20 mouse cellular contexts compared by ENCODE assay signal in the genomic region with DNA sequence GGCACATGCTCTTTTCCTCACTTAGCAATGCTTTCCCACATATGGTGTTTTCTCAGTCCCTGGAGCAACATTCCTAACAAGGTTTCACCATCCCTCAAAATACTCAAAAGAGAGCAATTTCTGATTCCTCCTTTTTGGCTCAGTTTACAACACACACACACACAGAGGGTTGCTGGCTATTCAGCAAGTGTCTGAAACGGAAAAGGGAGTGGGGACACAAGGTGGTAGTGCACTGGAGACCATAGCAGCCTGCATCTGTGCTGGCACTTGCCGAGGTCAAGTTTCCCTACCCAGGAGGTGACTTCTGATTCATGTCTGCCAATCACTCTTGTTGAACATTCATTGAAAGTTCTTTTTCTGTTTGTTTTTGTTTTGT. TPM values are rescaled to one million over a fixed set of nuclear protein-coding genes. Genes with fewer than 3 reads are reported as not detected.
DNase-seq lines count a peak whose midpoint lies in the region; ATAC-seq lines count a peak whose summit lies in the region.
"Had no signal": no experiment of that assay in that cellular context is flagged by ENCODE, and none has a peak within 500 bp of the region (broad histone marks: within the 10 kb centered on the region; RNA-seq: fewer than 3 reads in every experiment).

No protein-coding gene starts in this region.

- no peak overlapping the region for H3K27ac ChIP-seq in forebrain, embryonic 16.5 days (ENCODE audit: low read length)
- H3K27ac ChIP-seq in forebrain, embryonic 11.5 days (ENCODE audit: low read depth, low read length): no peak overlapping the region
- peak overlapping the region; percentile 34 for H3K27ac ChIP-seq in heart, embryonic 13.5 days (replicated peaks)
- H3K27ac ChIP-seq in brown adipose tissue, adult 24 weeks (replicated peaks; ENCODE audit: low read depth, low read length): peak overlapping the region; percentile 82
- peak overlapping the region; percentile 79 for H3K27ac ChIP-seq in embryonic facial prominence, embryonic 15.5 days (replicated peaks)
- no peak overlapping the region for H3K27ac ChIP-seq in hindbrain, embryonic 14.5 days
- H3K27ac ChIP-seq: forebrain, embryonic 10.5 days; hindbrain, embryonic 15.5 days; midbrain, embryonic 13.5 days; stomach, postnatal 0 days had no signal

- peaks cover 6% of the 10 kb centered on the region; the same call in 1 of the 2 replicates for H3K4me1 ChIP-seq in forebrain, embryonic 16.5 days (replicated peaks; ENCODE audit: control insufficient read depth, insufficient read depth, low read length)
- no peaks in the 10 kb centered on the region for H3K4me1 ChIP-seq in forebrain, embryonic 11.5 days (replicated peaks; ENCODE audit: control insufficient read depth, insufficient read depth, low read length)
- peaks cover 42% of the 10 kb centered on the region for H3K4me1 ChIP-seq in heart, embryonic 13.5 days
- peaks cover 47% of the 10 kb centered on the region for H3K4me1 ChIP-seq in brown adipose tissue, adult 24 weeks (ENCODE audit: control insufficient read depth, insufficient read depth, insufficient read length, low read length)
- H3K4me1 ChIP-seq in embryonic facial prominence, embryonic 15.5 days: peaks cover 33% of the 10 kb centered on the region
- H3K4me1 ChIP-seq in hindbrain, embryonic 14.5 days (replicated peaks; ENCODE audit: control insufficient read depth, insufficient read depth, low read length): no peaks in the 10 kb centered on the region
- H3K4me1 ChIP-seq: hindbrain, embryonic 15.5 days; midbrain, embryonic 13.5 days had no signal

- no peaks in the 10 kb centered on the region for H3K27me3 ChIP-seq in forebrain, embryonic 16.5 days (replicated peaks; ENCODE audit: control insufficient read depth, insufficient read depth, low read length)
- H3K27me3 ChIP-seq in forebrain, embryonic 11.5 days (ENCODE audit: control insufficient read depth, insufficient read depth, low read length): no peaks in the 10 kb centered on the region
- no peaks in the 10 kb centered on the region for H3K27me3 ChIP-seq in heart, embryonic 13.5 days (replicated peaks)
- no peaks in the 10 kb centered on the region for H3K27me3 ChIP-seq in embryonic facial prominence, embryonic 15.5 days
- H3K27me3 ChIP-seq in hindbrain, embryonic 14.5 days (ENCODE audit: control insufficient read depth, insufficient read depth, low read length): no peaks in the 10 kb centered on the region
- H3K27me3 ChIP-seq: hindbrain, embryonic 15.5 days; midbrain, embryonic 13.5 days had no signal

- H3K4me3 ChIP-seq in forebrain, embryonic 16.5 days (replicated peaks; ENCODE audit: low read length): no peak overlapping the region
- H3K4me3 ChIP-seq in forebrain, embryonic 11.5 days (ENCODE audit: low read depth, low read length): no peak overlapping the region
- no peak overlapping the region for H3K4me3 ChIP-seq in heart, embryonic 13.5 days
- H3K4me3 ChIP-seq in brown adipose tissue, adult 24 weeks (ENCODE audit: insufficient read depth, low read depth, low read length): no peak overlapping the region
- H3K4me3 ChIP-seq in embryonic facial prominence, embryonic 15.5 days (replicated peaks): no peak overlapping the region
- H3K4me3 ChIP-seq in hindbrain, embryonic 14.5 days (replicated peaks; ENCODE audit: low read length): no peak overlapping the region
- H3K4me3 ChIP-seq: forebrain, embryonic 10.5 days; hindbrain, embryonic 15.5 days; midbrain, embryonic 13.5 days had no signal

- no peaks in the 10 kb centered on the region for H3K36me3 ChIP-seq in forebrain, embryonic 16.5 days (ENCODE audit: control insufficient read depth, insufficient read depth)
- H3K36me3 ChIP-seq in forebrain, embryonic 11.5 days (ENCODE audit: control insufficient read depth, insufficient read depth, low read length): no peaks in the 10 kb centered on the region
- peaks cover 4% of the 10 kb centered on the region for H3K36me3 ChIP-seq in heart, embryonic 13.5 days
- H3K36me3 ChIP-seq in embryonic facial prominence, embryonic 15.5 days: 0 out of 2 replicates have a peak, but pooled peaks cover 4% of the 10 kb centered on the region
- no peaks in the 10 kb centered on the region for H3K36me3 ChIP-seq in hindbrain, embryonic 14.5 days (replicated peaks; ENCODE audit: control insufficient read depth, insufficient read depth)
- H3K36me3 ChIP-seq: forebrain, embryonic 10.5 days; hindbrain, embryonic 15.5 days; midbrain, embryonic 13.5 days had no signal

- no peaks in the 10 kb centered on the region for H3K9me3 ChIP-seq in forebrain, embryonic 16.5 days (ENCODE audit: control insufficient read depth, low read length)
- H3K9me3 ChIP-seq in forebrain, embryonic 11.5 days (ENCODE audit: control insufficient read depth, low read length): no peaks in the 10 kb centered on the region
- no peaks in the 10 kb centered on the region for H3K9me3 ChIP-seq in heart, embryonic 13.5 days
- no peaks in the 10 kb centered on the region for H3K9me3 ChIP-seq in embryonic facial prominence, embryonic 15.5 days (replicated peaks)
- H3K9me3 ChIP-seq in hindbrain, embryonic 14.5 days (ENCODE audit: control insufficient read depth, low read length): no peaks in the 10 kb centered on the region
- H3K9me3 ChIP-seq: forebrain, embryonic 10.5 days; hindbrain, embryonic 15.5 days; midbrain, embryonic 13.5 days had no signal

- H3K9ac ChIP-seq in forebrain, embryonic 16.5 days (replicated peaks; ENCODE audit: low read depth, low read length): no peak overlapping the region
- H3K9ac ChIP-seq in forebrain, embryonic 11.5 days (ENCODE audit: low read length): no peak overlapping the region
- H3K9ac ChIP-seq in heart, embryonic 13.5 days: no peak overlapping the region
- H3K9ac ChIP-seq in embryonic facial prominence, embryonic 15.5 days: no peak overlapping the region
- no peak overlapping the region for H3K9ac ChIP-seq in hindbrain, embryonic 14.5 days
- H3K9ac ChIP-seq: hindbrain, embryonic 15.5 days; midbrain, embryonic 13.5 days had no signal

- no peak for DNase-seq in forebrain, embryonic 11.5 days (ENCODE audit: low spot score)
- no peak for DNase-seq in heart, postnatal 10 days
- no peak for DNase-seq in lung, postnatal 4 days
- DNase-seq in hindbrain, embryonic 14.5 days (ENCODE audit: low spot score): no peak
- DNase-seq: lung, adult 18-20 months; thymus, adult 2 months; thymus, postnatal 4 days had no signal

- H3K4me2 ChIP-seq in forebrain, embryonic 16.5 days (ENCODE audit: low read length): no peak overlapping the region
- no peak overlapping the region for H3K4me2 ChIP-seq in forebrain, embryonic 11.5 days (ENCODE audit: low read depth, low read length, severe bottlenecking)
- H3K4me2 ChIP-seq in heart, embryonic 13.5 days: no peak overlapping the region
- H3K4me2 ChIP-seq in embryonic facial prominence, embryonic 15.5 days (replicated peaks): no peak overlapping the region
- H3K4me2 ChIP-seq in hindbrain, embryonic 14.5 days (replicated peaks): no peak overlapping the region
- H3K4me2 ChIP-seq: hindbrain, embryonic 15.5 days; liver, embryonic 11.5 days; midbrain, embryonic 13.5 days had no signal

- WGBS in forebrain, embryonic 16.5 days: 59% methylated on average over 2 of the region's 2 CpGs
- 81% methylated on average over 2 of the region's 2 CpGs for WGBS in forebrain, embryonic 11.5 days
- 66% methylated on average over 2 of the region's 2 CpGs for WGBS in heart, embryonic 13.5 days
- 35% methylated on average over 2 of the region's 2 CpGs for WGBS in embryonic facial prominence, embryonic 15.5 days
- 68% methylated on average over 2 of the region's 2 CpGs for WGBS in hindbrain, embryonic 14.5 days

- intact Hi-C loops in heart, postnatal 10 days (cut with DNase I): no loop called here

- ATAC-seq in forebrain, embryonic 16.5 days: peak; percentile 59
- ATAC-seq in forebrain, embryonic 11.5 days (replicated peaks; ENCODE audit: low FRiP score): no peak
- ATAC-seq in heart, embryonic 13.5 days (ENCODE audit: extremely low read depth, insufficient number of reproducible peaks, low FRiP score, low TSS enrichment): no peak
- ATAC-seq in embryonic facial prominence, embryonic 15.5 days (ENCODE audit: insufficient number of reproducible peaks, low FRiP score, low TSS enrichment, low read depth): no peak; the same call in 1 of the 2 replicates
- ATAC-seq in hindbrain, embryonic 14.5 days (ENCODE audit: low FRiP score): no peak
- ATAC-seq: midbrain, embryonic 13.5 days had no signal

RNA-seq across cellular contexts. Expression of gene Ntf3, which starts 59.9 kb away (rescaled TPM):
- polyA plus RNA-seq in forebrain, embryonic 16.5 days (2015; fragmentation: Nextera tagmentation; extraction: Ambion mirVana): 4.7 and 6.8 TPM in 2 replicates
- 3.5 and 4.1 TPM in 2 replicates for polyA plus RNA-seq in forebrain, embryonic 11.5 days (2014; fragmentation: Nextera tagmentation; extraction: Ambion mirVana)
- polyA plus RNA-seq in heart, embryonic 13.5 days (2015; fragmentation: Nextera tagmentation; extraction: Ambion mirVana): 7.4 and 8.9 TPM in 2 replicates
- total RNA-seq in heart, postnatal 10 days (2021): 1 to 10 TPM; 3.7 to 4.3 TPM
- polyA plus RNA-seq in brown adipose tissue, adult 24 weeks (2012; ENCODE audit: insufficient read depth, insufficient read length, missing spikeins): 1.7 and 5.7 TPM in 2 replicates
- 18.7 and 18.9 TPM in 2 replicates for polyA plus RNA-seq in embryonic facial prominence, embryonic 15.5 days (2015; fragmentation: Nextera tagmentation; extraction: Ambion mirVana)
- polyA plus RNA-seq in hindbrain, embryonic 14.5 days (2014; fragmentation: Nextera tagmentation; extraction: Ambion mirVana): 3.0 and 3.4 TPM in 2 replicates
- total RNA-seq: granulocyte monocyte progenitor cell, adult 5-6 weeks; megakaryocyte progenitor cell, adult 5-6 weeks; monocyte, adult 5-6 weeks; neutrophil, adult 5-6 weeks had no signal

Comparison
In these comparisons a context has a peak if more than half of its experiments do, and no peak if none do; other contexts are left out.
1. H3K27ac ChIP-seq: peak in heart, embryonic 13.5 days (single experiment), brown adipose tissue, adult 24 weeks (single experiment) and embryonic facial prominence, embryonic 15.5 days (single experiment); none in forebrain, embryonic 16.5 days (single experiment), forebrain, embryonic 11.5 days (single experiment) and hindbrain, embryonic 14.5 days (single experiment).